Mouse (Mus musculus) stomach, postnatal 0 days (tissue): ENCODE measurements at regions not wholly inside any gene's neighbourhood (a gene's known extent, or its start where the extent isn't known, plus 50 kb on each side); places are given as distances from the start of the nearest gene placed in this dataset.

ENCODE experiments used
- CTCF ChIP-seq: IDR thresholded peaks from 2 replicates; pipeline ENCODE4 v1.5.1; 2016; ENCODE audit warnings: antibody characterized with exemption, low read depth, mild to moderate bottlenecking, moderate library complexity
- EP300 ChIP-seq: optimal IDR thresholded peaks from 2 replicates; pipeline ENCODE3; 2016; ENCODE audit warnings: antibody characterized with exemption

- TF ChIP-seq CTCF (no peak), EP300 (no peak)
Observed at GRCm38 (mm10) chr1:23674357-23674756, 87.2 kb upstream of the B3gat2 start.
